ENCODE assay signal across 8 mouse cellular contexts in the genomic region with DNA sequence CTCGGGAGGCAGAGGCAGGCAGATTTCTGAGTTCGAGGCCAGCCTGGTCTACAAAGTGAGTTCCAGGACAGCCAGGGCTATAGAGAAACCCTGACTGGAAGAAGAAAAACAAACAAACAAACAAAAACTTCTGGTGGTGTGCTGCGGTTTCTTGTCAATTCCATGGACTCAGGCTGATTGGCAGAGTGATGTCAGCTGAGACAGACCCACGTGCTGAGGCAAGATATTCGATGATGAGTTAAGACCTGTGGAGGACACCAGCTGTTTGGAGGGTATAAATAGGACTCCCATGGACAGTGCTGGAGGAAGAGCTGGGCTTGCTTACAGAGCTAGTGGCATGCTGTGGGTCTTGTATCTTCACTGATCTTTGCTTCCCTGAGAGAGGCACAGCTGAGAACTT. TPM values are rescaled to one million over a fixed set of nuclear protein-coding genes. Genes with fewer than 3 reads are reported as not detected.
DNase-seq lines count a peak whose midpoint lies in the region; ATAC-seq and TF ChIP-seq lines count a peak whose summit lies in the region.
"Not testable (repeated sequence)": the region's sequence is repeated elsewhere in the genome, so short reads cannot be mapped to it uniquely, and the experiment has no call there.

TSS of gene Dennd6a (plus strand) at position 301 of the 400 bp plus-strand sequence.

- WGBS in heart, adult 2 months, result 80% methylated on average over 5 of the region's 5 CpGs
- 82% methylated on average over 5 of the region's 5 CpGs for WGBS in hindbrain, embryonic 11.5 days
- 84% methylated on average over 5 of the region's 5 CpGs for WGBS in limb, embryonic 13.5 days
- WGBS in midbrain, embryonic 11.5 days, result 93% methylated on average over 5 of the region's 5 CpGs
- 83% methylated on average over 5 of the region's 5 CpGs for WGBS in stomach, embryonic 16.5 days

- H3K9me3 ChIP-seq in hindbrain, embryonic 11.5 days (ENCODE audit: control insufficient read depth, low read length); limb, embryonic 13.5 days; midbrain, embryonic 11.5 days (ENCODE audit: control insufficient read depth, low read length); stomach, embryonic 16.5 days (replicated peaks; ENCODE audit: control insufficient read depth, low read length): not testable (repeated sequence)

- not testable (repeated sequence) for H3K9ac ChIP-seq in heart, adult 2 months (ENCODE audit: low read depth, low read length); hindbrain, embryonic 11.5 days (ENCODE audit: low read depth, low read length); limb, embryonic 13.5 days; midbrain, embryonic 11.5 days (ENCODE audit: low read length); stomach, embryonic 16.5 days (ENCODE audit: low read length)

- TF ChIP-seq POLR2A in embryonic fibroblast, embryonic 13.5 days (IDR thresholded peaks at IDR 0.05; ENCODE audit: low read depth, low read length); heart, adult 2 months (IDR thresholded peaks at IDR 0.05; ENCODE audit: insufficient read depth, low read depth, low read length): not testable (repeated sequence)

- not testable (repeated sequence) for DNase-seq in adrenal gland, postnatal 10 days; heart, adult 2 months; hindbrain, embryonic 11.5 days (ENCODE audit: low spot score); layer of hippocampus, adult 2 months (ENCODE audit: low spot score in 2 of 2); midbrain, embryonic 11.5 days (ENCODE audit: low spot score, missing footprints)

- H3K27me3 ChIP-seq in heart, adult 2 months (ENCODE audit: control insufficient read depth, insufficient read depth, low read length); hindbrain, embryonic 11.5 days (ENCODE audit: control insufficient read depth, insufficient read depth, low read length); limb, embryonic 13.5 days; midbrain, embryonic 11.5 days (ENCODE audit: control insufficient read depth, insufficient read depth, low read length); stomach, embryonic 16.5 days (ENCODE audit: control insufficient read depth, insufficient read depth, low read length): not testable (repeated sequence)

- not testable (repeated sequence) for ATAC-seq in hindbrain, embryonic 11.5 days (ENCODE audit: low FRiP score); limb, embryonic 13.5 days (ENCODE audit: low FRiP score, low read depth); midbrain, embryonic 11.5 days (ENCODE audit: low FRiP score); stomach, embryonic 16.5 days (ENCODE audit: insufficient read depth, low FRiP score)

- TF ChIP-seq EP300 in heart, adult 2 months (IDR thresholded peaks at IDR 0.05; ENCODE audit: insufficient read depth, low read depth, low read length), result not testable (repeated sequence)

- not testable (repeated sequence) for TF ChIP-seq CTCF in embryonic fibroblast, embryonic 13.5 days (IDR thresholded peaks at IDR 0.05; ENCODE audit: borderline replicate concordance, insufficient read depth, low read length); heart, adult 2 months (IDR thresholded peaks at IDR 0.05); layer of hippocampus, adult 2 months (conservative IDR thresholded peaks at IDR 0.05)

- not testable (repeated sequence) for H3K4me2 ChIP-seq in hindbrain, embryonic 11.5 days (replicated peaks; ENCODE audit: low read depth, low read length); limb, embryonic 13.5 days (replicated peaks); midbrain, embryonic 11.5 days; stomach, embryonic 16.5 days (ENCODE audit: low read depth, low read length)

- not testable (repeated sequence) for H3K36me3 ChIP-seq in heart, adult 2 months (ENCODE audit: control insufficient read depth, insufficient read depth, low read length); hindbrain, embryonic 11.5 days (ENCODE audit: control insufficient read depth, insufficient read depth, low read length); limb, embryonic 13.5 days; midbrain, embryonic 11.5 days (ENCODE audit: control insufficient read depth, insufficient read depth, low read length); stomach, embryonic 16.5 days (ENCODE audit: control insufficient read depth, insufficient read depth, low read length)

- not testable (repeated sequence) for H3K27ac ChIP-seq in embryonic fibroblast, embryonic 13.5 days (ENCODE audit: insufficient read depth, low read length); heart, adult 2 months; hindbrain, embryonic 11.5 days (ENCODE audit: low read depth, low read length); layer of hippocampus, adult 2 months; limb, embryonic 13.5 days; midbrain, embryonic 11.5 days (ENCODE audit: low read depth, low read length); stomach, embryonic 16.5 days (ENCODE audit: low read length)

- not testable (repeated sequence) for H3K4me3 ChIP-seq in embryonic fibroblast, embryonic 13.5 days (ENCODE audit: insufficient read depth, low read length); heart, adult 2 months; hindbrain, embryonic 11.5 days (ENCODE audit: low read depth, low read length); layer of hippocampus, adult 2 months; limb, embryonic 13.5 days; midbrain, embryonic 11.5 days (ENCODE audit: low read depth, low read length); stomach, embryonic 16.5 days (replicated peaks; ENCODE audit: low read length)

- H3K79me2 ChIP-seq in heart, adult 2 months (replicated peaks; ENCODE audit: control insufficient read depth, insufficient read depth, low read length), result not testable (repeated sequence)

- intact Hi-C loops in heart, adult 2 months (cut with DNase I), result not testable (repeated sequence)

- not testable (repeated sequence) for H3K4me1 ChIP-seq in embryonic fibroblast, embryonic 13.5 days (ENCODE audit: control insufficient read depth, insufficient read depth, low read length); heart, adult 2 months (ENCODE audit: control insufficient read depth, insufficient read depth, low read length); hindbrain, embryonic 11.5 days (replicated peaks; ENCODE audit: control insufficient read depth, insufficient read depth, low read length); limb, embryonic 13.5 days; midbrain, embryonic 11.5 days (ENCODE audit: control insufficient read depth, insufficient read depth, low read length); stomach, embryonic 16.5 days (ENCODE audit: control insufficient read depth, insufficient read depth, low read length)

RNA-seq across cellular contexts. Expression of gene Dennd6a, which starts in this region (rescaled TPM):
- total RNA-seq in adrenal gland, postnatal 10 days (2021), result 10 to 100 TPM; 31.8 to 36.1 TPM
- polyA plus RNA-seq in embryonic fibroblast, embryonic 13.5 days (2011; ENCODE audit: insufficient read length, low read depth, missing spikeins), result 19.7 and 24.6 TPM in 2 replicates
- total RNA-seq in heart, adult 2 months (2021), result 10 to 100 TPM; 13.4 to 14.0 TPM
- 6.9 and 11.3 TPM in 2 replicates for polyA plus RNA-seq in heart, adult 2 months (2012; rRNA removed)
- polyA plus RNA-seq in hindbrain, embryonic 11.5 days (2014; fragmentation: Nextera tagmentation; extraction: Ambion mirVana), result 35.1 and 38.0 TPM in 2 replicates
- total RNA-seq in layer of hippocampus, adult 2 months (2021), result 10 to 100 TPM; 24.0 to 26.3 TPM
- 27.7 and 28.1 TPM in 2 replicates for polyA plus RNA-seq in limb, embryonic 13.5 days (2015; fragmentation: Nextera tagmentation; extraction: Ambion mirVana)
- polyA plus RNA-seq in midbrain, embryonic 11.5 days (2014; fragmentation: Nextera tagmentation; extraction: Ambion mirVana), result 37.9 and 39.7 TPM in 2 replicates
- polyA plus RNA-seq in stomach, embryonic 16.5 days (2015; fragmentation: Nextera tagmentation; extraction: Ambion mirVana), result 23.2 and 23.7 TPM in 2 replicates
